Mouse (Mus musculus) adipocyte (in vitro differentiated cells): ENCODE measurements around the gene Plrg1.

Source experiments
- DNase-seq: peaks from one replicate; pipeline ENCODE4 v3.0.0-alpha.2; 2016; ENCODE audit warnings: low spot score

The Plrg1 gene

GRCm38 (mm10) chr3:83052102-83052501 lies 3.2 kb upstream of the Plrg1 start:
- no peak for DNase-seq

- no peak for DNase-seq
Observed at GRCm38 (mm10) chr3:83053126-83053525, 2.2 kb upstream of the Plrg1 start.

DNA sequence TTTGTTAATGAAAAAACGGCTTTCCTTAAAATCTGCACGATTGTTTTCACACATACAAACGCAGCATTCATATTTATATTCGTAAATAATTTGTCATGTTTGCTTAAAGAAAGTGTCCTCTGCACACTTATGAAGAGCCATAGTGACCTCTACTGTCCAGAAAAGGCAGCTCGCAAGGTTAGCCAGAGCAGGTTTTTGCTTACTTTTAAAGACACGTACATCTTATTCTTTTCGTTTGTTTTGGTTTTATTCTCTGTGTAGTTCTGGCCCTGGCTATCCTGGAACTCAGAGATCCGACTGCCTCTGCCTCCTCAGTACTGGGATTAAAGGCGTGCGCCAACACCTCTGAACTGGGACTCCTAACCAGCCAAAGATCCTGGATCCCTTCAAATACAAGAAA lies 1.6 kb upstream of the Plrg1 start:
- peak; percentile 75 for DNase-seq

GRCm38 (mm10) chr3:83054759-83055158 lies 563 bp upstream of the Plrg1 start:
- DNase-seq, result no peak

- no peak for DNase-seq
Observed at GRCm38 (mm10) chr3:83057046-83057445, 1.7 kb downstream of the Plrg1 start.

GRCm38 (mm10) chr3:83067920-83068319 lies 12.6 kb downstream of the Plrg1 start:
- DNase-seq, result no peak

- DNase-seq, result no peak
Observed at GRCm38 (mm10) chr3:83068869-83069268, 13.5 kb downstream of the Plrg1 start.

GRCm38 (mm10) chr3:83070231-83070630 lies 14.9 kb downstream of the Plrg1 start:
- DNase-seq, result no peak

DNA sequence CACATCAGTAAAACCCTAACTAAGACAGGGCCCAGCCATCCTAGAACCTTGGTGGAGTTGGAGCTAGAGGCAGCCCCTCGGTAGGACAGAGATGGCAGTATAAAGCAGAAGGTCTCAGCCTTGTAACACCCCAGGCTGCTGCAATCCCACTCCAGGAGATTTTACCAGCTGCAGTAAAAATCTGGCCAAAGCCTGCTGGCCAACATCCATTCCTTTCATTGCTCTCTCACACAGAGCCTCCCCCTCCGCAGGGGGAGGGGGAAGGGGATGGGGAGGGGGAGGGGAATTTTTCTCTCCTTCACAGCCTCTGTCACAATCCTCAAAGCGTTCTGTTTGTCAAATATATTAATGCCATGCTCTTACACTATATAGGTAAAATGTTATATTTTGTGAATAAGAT lies 21.2 kb downstream of the Plrg1 start:
- DNase-seq, result peak; percentile 83

DNA sequence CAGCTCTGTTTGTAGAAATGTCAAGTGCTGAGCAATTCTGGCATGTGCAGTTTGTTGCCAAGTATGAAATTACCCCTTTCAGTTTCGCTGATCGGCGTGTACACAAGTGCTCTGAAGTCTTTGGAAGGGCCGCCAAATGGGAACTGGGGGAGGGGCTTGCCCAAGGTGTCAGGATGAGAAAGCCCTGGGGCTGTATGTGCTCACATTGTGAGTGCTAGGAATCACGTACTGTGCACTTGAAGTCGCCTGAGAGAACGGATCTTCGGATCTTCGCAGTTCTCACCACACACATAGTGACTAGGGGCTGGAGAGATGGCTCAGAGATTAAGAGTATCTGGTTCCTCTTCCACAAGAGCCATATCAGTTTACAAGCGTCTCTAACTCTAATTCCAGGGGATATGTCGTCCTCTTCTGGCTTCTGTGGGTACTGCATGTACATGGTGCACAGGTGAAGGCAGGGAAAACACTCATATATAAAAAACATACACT lies 25.3 kb downstream of the Plrg1 start:
- peak; percentile 69 for DNase-seq

DNA sequence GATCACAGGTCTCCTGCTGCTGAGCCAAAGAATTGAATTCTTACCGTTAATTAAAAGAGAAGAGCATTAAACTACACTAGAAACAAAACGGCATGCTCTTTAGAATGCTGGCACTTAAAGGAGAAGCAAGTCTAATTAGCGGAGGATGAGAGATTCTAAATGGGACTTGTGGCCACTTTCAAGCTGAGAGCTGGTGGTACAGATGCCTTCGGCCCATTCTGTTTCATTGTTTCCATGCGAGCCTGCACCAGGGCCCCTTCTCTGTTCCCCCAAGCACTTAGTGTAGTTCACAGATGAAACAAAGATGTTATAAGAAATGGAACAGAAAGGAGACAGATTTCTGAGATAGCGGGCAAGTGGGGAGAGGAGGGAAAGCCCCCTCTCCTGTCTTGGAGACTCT lies 42.3 kb downstream of the Plrg1 start:
- no peak for DNase-seq

- no peak for DNase-seq
Observed at GRCm38 (mm10) chr3:83098546-83099034, 43.3 kb downstream of the Plrg1 start.

GRCm38 (mm10) chr3:83099139-83099538 lies 43.8 kb downstream of the Plrg1 start:
- no peak for DNase-seq

- DNase-seq, result no peak
Observed at GRCm38 (mm10) chr3:83099651-83100050, 44.3 kb downstream of the Plrg1 start.

GRCm38 (mm10) chr3:83102286-83102685 lies 47.0 kb downstream of the Plrg1 start:
- DNase-seq, result no peak

- DNase-seq, result peak; percentile 21
Observed at GRCm38 (mm10) chr3:83110163-83110562, 54.8 kb downstream of the Plrg1 start.

DNA sequence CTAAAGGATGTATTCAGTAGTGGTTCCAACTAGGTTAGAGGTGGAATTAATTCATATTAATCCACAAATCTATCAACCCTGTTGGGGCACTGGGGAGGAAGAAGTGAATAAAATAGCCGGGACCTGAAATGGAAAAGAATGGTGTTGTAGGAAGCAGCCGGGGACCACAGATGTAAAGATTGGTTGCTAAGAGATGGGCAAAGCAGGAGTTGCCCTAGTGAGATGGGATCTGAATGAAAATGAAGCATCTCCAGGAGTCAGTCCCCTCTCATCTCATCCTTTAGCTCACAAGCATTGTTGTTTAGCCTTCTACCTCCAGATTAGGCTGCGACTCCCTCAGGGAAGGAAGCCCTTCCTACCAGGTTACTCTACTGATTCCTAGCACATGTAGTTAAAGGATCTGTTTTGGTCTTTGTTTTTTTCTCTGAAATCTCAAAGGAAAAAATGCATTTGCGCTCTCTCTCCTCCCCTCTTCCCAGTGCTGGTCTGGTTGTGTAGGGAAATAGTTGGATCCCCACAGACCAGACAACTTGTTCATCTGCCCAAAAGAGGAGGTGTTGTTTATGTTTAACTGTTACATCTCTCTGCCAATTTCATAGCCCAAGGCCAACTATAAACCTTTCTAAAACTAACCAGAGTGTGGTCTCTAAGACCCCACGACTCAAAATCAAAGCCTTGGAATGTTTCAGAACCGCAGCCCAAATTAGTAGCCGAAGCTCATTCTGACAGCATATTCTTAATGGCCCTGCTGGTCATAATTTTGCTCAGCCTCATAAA lies 56.4 kb downstream of the Plrg1 start:
- no peak for DNase-seq

- DNase-seq, result no peak
Observed at GRCm38 (mm10) chr3:83112869-83113268, 57.5 kb downstream of the Plrg1 start.

DNA sequence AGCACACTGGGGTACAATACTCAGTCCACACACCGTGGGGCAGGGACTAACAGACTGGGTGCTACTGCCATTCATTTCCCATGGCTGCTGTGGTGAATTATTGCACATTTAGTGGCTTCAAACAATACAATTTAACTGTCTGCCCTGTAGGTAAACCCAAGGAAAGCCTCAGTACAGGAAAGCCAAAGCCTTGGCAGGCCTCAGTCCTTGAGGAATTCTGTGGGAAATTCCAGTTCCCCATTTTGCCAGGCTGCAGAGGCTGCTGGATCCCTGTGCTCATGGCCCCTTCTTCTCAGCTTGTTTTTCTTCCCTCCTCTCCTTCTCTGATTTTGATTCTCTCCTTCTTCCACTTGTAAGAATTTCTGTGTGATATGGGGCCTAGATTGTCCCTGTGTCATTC lies 59.6 kb downstream of the Plrg1 start:
- no peak for DNase-seq

DNA sequence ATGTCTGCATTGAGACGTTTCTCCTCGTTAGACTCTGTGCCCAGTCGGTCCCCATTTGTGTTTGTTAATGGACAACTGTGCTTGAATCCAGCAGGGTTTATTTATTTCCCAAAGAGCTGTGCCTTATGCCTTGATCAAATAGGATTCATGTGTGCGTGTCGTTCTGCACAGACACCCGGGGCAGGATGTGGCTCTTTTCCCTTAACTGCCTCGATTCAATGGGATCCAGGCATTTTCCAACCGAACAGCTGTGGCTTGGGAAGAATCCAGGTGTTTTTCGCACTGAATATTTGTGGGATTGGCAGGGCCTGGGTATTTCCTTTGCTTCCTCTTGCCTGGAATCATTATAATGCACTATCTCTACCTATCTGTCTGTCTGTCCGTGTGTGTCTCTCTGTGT lies 62.3 kb downstream of the Plrg1 start:
- no peak for DNase-seq
